Mouse (Mus musculus) adrenal gland, postnatal 36 days (tissue): ENCODE data around the gene Lrp2. TPM values are rescaled to one million over a fixed set of nuclear protein-coding genes. Genes with fewer than 3 reads are reported as not detected.
"Not testable (repeated sequence)": the region's sequence is repeated elsewhere in the genome, so short reads cannot be mapped to it uniquely, and the experiment has no call there.

Source experiments
- DNase-seq, 2 experiments: peaks; one replicate each; pipeline ENCODE4 v3.0.0; 2021; ENCODE audit warnings: mixed read lengths in 1 of 2
- total RNA-seq, 2 experiments: library from RNA; stranded (reverse); gene quantifications; 2 replicates each; pipeline ENCODE4 v1.2.3; 2021

Lrp2 gene
- total RNA-seq, 2 experiments from 2014 or later: 0.43 to 0.53 TPM

DNA sequence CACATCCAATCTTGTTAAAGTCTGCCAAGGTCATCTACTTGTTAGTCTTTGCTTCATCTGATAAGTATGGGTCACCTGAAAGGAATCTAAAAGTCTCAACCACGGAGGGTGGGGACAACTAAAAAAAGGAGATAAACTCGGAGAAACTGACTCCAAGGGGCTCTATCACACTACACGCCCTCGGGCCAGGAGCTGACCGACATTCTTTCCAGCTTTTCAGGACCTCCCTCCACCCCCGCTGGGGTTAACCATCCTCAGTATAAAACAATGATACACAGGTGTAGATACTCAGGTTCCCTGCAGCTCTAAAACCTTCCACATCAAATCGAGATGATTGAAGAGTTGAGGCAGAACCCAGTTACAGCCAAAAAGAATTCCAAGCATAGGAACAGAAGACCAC lies 3.0 kb downstream of the Lrp2 start:
- no peak for DNase-seq

DNA sequence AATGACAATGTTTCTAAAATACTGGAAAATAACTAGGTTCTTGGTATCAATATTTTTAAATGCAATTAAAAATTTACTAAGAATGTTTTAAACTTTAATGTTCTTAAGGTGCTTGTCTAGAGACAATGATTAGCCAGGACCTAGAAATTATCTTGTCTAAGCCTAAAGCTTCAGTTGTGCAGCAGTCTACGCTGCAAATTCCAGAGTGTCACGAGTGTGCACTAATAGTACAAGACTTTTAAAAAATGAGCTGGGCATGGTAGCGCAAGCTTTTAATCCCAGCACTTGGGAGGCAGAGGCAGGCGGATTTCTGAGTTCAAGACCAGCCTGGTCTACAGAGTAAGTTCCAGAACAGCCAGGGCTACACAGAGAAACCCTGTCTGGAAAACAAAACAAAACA lies 3.8 kb downstream of the Lrp2 start:
- DNase-seq: not testable (repeated sequence)

DNA sequence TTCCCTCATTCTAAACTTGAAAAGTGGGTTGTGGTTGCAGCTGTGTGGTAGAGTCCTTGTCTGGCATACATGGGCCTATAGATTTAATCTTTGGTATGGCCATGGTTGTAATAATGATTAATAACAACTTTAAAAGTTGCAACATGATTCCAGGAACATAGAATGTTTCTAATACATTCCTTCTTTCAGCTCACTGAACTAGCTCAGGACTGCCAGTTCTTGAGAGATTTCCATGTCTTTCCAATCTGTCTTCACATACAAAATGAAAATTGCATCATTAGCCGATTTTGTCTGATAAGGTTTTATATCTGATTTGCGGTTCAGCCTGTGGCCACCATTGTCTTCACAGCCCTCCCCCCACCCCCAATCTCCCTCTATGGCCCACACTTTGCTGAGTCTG lies 5.8 kb downstream of the Lrp2 start:
- DNase-seq: no peak

DNA sequence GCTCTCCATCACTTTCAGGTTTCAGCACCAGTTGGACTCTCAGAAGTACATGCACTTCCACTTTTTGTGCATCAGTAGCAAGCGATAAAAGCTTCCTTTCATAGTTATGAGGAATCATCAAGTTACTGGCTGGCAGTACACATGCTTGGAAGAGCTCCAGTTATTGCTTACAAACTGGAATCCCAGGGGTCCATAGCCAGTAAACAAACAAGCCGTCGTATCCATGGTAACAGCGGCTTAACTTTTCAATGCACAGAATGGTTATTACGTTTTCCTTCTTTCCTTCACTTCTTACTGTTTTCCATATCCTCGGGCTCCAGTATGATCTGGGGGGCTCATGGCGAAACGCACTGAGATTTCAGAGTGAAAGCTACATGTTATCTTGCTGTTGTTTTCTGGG lies 7.7 kb downstream of the Lrp2 start:
- DNase-seq: no peak

DNA sequence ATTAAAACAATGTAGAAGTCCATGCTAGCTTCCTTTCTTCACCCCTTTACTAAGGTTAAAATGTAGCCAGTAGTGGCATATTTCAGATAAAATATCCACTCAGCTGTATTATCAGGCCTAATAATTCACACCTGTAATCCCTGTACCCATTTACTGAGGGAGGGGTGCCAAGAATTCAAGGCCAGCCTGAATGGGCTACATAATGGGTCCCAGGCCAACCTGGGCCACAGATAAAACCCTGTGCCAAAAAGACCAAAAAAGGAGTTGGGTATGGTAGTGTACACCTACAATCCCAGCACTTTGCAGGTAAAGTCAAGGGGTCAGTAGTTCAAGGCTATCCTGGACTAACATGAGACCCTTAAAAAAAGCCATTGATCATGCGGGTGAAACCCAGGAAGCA lies 9.3 kb downstream of the Lrp2 start:
- DNase-seq: no peak

DNA sequence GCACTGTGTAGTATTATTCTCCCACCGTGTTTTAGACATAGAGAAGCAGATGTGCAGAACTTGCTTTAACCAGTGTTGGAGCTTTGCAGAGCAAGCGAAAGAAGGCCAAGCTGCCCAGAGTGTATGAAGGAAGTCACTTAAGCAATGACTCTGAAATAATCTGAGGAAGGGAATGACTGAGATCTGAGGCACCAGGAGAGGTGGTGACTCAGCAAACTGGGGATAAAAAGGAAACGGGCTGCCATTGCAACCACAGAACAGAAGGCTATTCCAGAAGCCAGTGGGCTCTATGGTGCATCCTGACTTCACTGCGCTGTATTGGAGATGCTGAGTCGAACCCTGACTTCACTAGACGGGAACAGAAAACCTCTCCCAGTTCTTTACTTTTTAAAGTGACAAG lies 10.9 kb downstream of the Lrp2 start:
- no peak for DNase-seq

DNA sequence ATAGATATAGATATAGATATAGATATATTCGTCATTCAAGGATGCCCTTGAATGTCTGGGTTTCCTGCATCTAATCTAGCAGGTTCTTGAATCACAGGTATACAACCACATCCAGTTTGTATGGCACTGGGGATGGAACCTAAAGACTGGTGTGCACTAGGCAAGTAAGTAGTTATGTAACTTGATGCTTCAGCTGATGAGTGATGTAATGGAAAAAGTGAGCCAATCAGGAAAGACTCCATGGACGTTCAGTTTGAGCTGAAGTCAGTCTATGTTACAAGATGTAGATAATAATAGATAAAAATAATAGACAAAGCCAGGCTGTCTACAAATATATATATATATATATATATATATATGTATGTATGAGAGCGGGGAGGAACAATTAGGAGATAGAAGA lies 11.6 kb downstream of the Lrp2 start:
- no peak for DNase-seq

DNA sequence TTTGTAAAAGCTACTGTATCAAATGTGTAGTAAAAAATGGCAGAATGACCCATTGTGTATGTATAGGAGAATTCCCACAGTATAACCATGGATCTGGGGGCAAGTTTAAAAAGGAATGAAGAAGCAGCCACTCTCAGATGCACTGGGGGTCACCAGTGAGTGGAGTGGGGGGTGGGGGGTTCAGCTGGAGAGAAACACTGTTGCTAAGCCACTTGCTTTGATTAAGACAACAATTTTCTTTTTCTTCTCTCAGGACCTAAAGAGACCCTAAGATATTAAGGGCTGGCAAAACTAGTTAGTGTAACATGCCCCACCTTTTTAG lies 12.2 kb downstream of the Lrp2 start:
- DNase-seq: no peak

DNA sequence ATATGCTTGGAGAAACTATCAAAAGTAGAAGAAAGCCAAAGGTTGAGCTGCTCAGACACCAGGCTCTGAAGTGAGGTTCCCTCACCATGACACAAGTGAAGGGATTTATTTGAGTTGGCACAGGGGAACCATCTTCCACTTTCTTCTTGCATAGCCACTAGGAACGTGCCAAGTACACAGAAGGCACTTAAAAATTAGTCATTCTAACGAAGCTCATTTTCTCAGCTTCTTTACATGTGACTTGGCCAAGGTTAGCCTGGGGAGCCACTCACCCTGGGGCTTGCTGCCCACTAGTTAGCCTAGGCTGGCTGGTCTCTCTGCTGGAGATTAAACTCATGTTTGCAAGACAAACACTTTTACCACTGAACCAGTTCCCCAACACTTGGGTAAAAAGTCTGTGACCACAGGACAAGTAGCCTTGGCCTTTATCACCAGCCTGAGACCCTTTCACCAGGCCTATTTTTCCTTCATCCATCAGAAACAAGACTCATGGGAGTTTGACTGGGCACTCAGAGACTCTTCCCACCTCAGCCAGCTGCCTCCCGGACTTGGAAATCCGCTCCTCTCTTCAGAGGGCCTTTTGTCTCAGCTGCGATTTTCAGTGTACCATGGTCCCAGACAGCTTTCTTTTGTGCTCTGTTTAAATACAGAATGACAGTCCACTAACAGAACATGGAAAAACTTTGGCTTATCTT lies 12.7 kb downstream of the Lrp2 start:
- no peak for DNase-seq

DNA sequence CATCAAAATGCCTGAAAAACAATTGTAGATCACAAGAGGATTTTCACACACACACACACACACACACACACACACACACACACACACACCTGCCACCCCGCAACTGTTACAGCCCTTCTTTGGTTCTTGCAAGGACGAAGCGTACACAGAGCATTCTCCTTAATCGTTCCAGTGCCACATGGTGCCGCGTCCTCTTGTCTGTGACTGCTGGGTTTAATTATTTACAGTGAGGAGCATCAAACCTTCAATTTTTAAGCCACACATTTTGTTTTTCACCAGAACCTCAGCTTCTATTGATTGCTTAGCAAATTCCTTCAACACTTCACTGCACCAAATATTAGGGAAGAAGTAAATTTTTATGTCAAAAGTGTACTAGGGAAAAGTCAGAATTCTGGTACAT lies 15.3 kb downstream of the Lrp2 start:
- no peak for DNase-seq

DNA sequence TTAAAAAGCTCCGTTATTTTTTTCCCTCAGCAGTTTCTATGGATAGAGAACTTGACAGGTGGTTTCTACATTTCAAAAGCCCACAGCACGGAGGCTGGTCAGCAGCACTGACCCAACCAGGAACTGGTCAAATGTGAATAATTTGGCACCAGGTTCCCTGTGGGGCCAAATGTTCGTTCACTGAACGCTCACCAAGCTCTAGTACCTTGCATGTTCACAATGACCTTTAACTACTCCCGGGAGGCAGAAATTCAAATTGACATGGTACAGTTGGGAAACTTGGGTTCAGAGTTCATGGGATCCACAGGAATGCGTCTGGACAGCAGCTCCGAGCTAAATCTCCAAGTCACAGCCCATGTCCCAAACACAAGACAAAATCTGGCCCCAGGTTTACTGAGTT lies 19.6 kb downstream of the Lrp2 start:
- no peak for DNase-seq

DNA sequence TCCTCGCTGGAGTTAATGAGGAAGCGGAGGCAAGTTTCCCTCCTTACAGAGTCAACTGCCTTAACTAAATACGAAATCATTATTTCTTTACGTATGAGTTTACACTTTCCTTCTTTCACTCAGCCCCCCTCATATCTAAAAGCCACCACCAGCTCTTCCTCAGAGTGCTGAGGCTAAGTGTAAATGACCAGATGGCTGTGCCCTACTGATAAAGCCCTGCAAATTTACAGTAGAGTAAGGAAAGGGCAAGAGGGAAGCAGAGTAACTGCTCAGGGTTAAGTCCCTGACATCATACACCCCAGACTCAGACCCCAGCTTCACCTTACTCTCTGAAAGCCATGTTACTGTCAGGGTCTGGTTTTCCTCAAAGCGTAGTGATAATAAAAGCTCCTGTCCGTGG lies 22.4 kb downstream of the Lrp2 start:
- no peak for DNase-seq

DNA sequence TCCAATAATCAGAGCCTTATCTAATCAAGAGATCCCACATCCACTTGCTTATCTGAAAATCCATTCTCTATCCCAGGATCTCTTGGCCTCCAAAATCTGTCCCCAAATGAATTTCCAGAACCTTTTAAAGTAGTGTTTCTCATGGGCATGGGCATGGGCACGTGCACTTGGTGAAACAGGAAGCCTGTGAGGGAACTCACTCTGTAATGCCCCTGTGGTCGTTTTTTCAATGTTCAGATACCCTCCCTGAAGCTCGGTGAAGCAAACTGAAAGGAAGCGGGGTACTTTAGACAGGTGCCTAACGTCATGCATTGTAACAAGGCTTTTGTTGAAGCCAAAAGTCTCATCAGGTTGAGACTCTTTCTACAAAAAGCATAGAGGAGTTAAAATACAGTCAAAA lies 23.1 kb downstream of the Lrp2 start:
- DNase-seq: no peak

DNA sequence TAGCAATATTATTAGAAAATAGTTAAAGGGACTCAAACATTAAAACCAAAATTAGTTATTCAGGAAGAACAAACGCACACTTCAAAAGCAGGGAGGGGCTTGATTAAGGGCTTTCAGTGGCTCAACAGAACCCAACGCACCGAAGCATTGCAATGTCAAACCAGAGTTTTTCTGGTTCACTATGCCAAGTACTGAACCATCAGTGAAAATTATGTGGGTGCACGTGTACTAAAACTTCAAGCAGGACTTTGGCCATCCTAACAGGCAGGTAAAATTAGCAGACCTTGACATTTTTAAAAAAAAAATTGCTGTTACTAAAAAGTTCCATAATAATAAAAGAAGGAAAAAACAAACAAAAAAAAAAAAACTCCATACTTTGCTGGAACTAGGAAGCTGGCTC lies 25.6 kb downstream of the Lrp2 start:
- no peak for DNase-seq

DNA sequence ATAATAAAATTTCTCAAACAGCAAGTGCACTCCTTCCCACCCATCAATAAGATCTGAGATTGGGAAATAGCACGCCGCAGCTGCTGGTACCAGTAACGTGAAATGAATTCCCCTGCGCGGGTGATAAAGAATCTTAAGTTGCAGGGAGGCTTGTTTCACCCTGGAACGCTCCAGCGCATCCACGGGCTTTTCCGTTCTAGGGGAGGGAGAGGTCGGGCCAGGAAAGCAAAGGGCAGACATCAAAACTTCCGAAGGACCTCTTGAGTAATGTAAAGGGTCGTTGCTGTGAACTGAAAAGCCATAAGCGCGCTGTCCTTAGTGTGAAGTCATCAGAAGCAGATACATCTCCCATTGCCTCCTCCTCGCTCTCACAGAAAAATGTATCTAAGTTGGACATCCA lies 26.5 kb downstream of the Lrp2 start:
- DNase-seq: no peak

DNA sequence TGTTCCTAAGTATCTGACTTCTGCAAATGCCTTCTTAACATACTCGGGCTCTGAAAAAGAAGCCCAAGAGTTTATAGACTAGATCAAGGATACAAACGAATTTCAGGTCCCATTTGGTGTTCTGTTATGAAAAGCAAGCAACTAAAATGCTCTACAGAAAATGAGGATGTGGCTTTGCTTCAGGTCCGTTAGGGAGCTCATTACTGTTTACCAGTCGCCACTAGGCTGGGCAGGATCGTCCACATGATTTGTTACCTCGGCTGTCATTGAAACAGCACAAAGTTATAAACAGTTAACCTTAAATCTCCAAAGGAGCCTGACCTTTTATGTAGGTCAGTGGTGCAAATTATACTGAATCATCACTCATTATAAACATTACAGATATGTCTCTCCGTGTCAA lies 29.2 kb downstream of the Lrp2 start:
- DNase-seq: no peak

DNA sequence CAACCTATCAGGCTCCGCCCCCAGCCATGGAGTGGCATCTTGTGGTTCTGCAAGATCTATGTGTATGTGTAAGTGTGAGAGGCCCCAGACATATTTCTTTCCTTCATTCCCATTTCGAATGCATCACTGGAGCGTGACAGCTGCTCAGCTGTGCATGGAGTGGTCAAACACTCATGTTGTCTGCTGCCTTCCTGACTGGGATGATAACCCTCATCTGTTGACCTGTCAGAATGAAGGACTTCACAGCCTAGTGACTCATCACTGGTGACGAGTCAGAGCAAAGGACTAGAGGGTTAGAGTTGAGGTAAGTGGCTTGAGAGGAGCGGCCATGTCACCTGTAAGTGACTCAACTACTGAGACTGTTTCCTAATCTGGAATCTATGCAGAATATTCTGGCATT lies 34.2 kb downstream of the Lrp2 start:
- peak; percentile 7 to 25 for DNase-seq

DNA sequence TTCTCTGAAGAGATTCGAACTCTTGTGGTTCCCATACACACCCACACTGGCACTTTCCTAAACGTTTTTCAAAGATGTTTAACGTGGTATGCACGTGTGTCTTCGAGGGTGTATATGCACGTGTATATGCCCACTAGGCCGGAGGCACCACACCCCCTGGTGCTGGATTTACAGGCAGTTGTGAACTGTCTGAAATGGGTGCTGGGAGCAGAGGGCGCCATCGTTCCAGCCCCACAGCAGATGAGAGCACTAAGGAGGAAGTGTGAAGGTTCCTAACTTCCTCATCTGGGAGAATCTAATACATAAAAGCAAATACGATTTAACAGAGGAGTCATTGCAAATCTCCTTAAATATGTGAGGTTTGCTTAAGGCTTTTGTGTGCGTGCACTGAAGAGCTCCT lies 39.0 kb downstream of the Lrp2 start:
- DNase-seq: no peak

DNA sequence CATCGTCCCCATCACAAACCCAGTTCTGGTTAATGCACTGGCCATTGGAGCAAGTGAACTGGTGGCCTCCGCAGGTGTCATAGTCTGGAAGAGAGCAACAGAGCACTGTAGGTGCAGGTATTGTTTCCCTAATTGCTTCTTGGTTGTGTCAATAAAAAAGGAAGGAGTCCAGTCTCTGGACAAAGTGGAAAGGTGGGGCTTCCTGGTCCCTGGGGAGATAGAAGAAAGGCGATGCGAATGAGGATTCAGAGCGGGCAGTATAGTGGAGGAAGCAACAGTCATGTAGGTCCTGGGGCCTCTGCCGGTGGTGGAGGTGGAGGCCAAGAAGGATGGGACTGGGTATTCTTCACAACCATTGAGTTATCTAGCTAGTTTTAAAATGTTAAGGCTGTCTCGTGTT lies 49.8 kb downstream of the Lrp2 start:
- DNase-seq: no peak

DNA sequence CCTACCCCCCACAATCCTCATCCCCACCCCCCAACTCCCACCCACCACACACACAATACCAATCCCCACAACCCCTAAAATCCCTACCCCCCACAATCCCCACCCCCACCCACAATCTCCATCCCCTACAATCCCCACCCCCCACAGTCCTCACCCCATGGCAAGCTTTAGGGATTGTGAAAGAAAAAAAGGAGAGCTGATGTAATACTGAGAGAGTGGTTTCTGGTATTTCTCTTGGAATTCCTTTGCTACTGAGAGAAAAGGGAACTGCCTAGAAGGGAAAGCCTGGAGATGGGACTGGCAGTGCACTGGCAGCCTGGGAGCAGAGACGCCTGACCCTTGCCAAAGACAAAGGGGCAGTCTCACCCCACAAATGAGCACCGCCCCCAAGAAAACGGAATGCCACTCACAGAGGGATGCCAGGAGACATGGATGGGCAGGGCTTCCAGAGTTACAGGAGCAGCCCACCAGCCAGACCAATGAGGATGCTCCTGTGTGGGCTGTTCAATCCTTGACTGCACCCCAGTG lies 54.3 kb downstream of the Lrp2 start:
- no peak for DNase-seq

DNA sequence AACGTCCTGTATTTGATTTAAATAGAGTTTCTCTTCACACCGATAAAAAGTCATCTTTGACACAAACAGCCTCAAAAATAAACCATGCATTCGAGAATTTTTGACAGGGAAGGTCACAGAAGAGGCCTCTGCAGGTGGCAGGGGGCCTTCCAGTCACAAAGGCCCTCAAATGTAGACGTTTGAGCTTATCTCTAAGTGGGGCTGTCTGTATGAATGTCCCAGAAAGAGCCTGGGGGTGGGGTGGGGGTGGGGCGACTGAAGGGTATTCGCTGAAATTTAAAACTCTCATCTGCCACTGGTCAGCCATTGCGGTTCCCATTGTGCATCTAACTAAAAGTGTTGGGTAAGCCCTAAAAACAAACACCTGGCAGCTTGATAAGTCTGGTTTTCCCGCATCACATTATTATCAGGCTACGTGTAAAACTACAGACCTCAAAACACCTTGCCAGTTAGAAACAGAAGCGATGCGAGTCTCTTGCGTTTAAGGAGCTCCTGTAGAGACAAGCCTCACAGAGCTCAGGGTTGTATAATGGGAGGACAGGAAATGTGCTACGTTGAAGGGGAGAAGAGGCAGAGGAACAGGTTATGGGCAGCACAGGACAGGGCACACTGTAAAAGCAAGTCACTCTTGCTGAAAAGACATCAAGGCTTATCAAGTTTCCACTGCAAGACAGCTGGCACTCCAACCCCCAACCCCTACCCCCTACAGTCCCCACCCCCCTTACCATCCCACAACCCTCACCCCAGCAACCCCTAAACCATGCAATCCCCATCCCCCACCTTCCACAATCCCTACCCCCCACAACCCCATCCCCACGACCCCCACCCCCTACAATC lies 55.0 kb downstream of the Lrp2 start:
- DNase-seq: no peak

DNA sequence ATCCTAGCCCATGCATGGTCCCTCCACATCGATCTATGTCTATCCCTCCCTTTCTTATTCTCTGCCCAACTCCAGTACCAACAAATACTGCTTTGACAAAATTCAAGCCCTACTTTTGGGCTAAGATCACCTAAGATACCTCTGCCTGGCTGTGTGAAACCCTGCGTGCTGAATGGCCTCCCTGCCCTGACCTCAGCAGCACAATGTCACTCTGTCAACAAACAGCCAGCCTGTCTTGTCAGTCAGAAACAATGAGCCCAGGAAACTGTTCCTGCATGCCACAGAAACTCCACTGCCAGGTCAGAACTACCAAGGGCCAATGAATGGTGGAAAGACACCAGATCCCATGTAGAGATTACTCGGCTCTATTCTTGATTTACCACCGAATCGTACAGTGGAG lies 55.7 kb downstream of the Lrp2 start:
- DNase-seq: no peak

DNA sequence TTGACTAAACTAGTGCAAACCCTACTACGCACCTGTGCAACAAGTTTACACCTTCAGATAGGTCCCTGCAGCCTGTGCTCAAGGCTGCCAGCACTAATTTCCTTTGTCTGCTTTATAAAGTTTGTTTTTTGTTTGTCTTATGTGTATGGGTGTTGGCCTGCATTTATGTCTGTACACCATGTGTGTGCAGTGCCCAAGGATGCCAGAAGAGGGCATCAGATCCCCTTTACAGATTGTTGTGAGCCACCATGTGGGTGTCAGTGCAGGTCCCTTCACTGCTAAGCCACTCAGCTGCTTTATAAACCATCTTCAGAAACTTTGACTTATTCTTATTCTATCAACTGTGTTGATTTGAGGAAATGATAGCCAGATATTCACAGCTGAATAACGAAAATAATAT lies 65.6 kb downstream of the Lrp2 start:
- DNase-seq: no peak

DNA sequence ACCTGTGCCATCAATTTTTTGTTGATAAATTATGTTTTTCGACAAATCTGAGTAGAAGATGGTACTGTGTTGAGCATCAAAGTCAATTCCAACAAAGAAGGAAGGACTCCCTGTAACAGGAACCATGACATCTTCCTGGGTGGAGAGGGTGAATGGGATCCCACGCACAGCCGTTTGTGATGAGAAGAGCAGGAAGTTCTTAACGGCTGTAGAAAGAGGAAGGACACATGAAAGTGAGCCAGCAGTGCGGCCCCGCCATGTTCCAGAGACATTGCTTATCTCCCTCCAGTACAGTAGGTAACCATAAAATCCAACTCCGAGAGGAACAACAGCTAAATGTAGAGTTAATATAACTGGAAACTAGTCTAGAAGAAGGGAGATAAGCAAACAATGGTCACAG lies 67.6 kb downstream of the Lrp2 start:
- no peak for DNase-seq
